In genomic region chr11:5968223-5968622, GRCm38 (mm10) we compare ENCODE assay signal across 28 mouse cellular contexts. TPM values are rescaled to one million over a fixed set of nuclear protein-coding genes. Genes with fewer than 3 reads are reported as not detected.
DNase-seq lines count a peak whose midpoint lies in the region; ATAC-seq lines count a peak whose summit lies in the region.
"Had no signal": no experiment of that assay in that cellular context is flagged by ENCODE, and none has a peak within 500 bp of the region (broad histone marks: within the 10 kb centered on the region; RNA-seq: fewer than 3 reads in every experiment).

No protein-coding gene starts in this region.

- no peaks in the 10 kb centered on the region for H3K27me3 ChIP-seq in kidney, embryonic 15.5 days
- H3K27me3 ChIP-seq in embryonic facial prominence, embryonic 11.5 days (ENCODE audit: control insufficient read depth, insufficient read depth, low read length) = no peaks in the 10 kb centered on the region
- H3K27me3 ChIP-seq: forebrain, embryonic 12.5 days; limb, embryonic 15.5 days; megakaryocyte, embryonic 14.5 days; midbrain, embryonic 13.5 days; Patski had no signal

- H3K36me3 ChIP-seq in kidney, embryonic 15.5 days = peaks cover 75% of the 10 kb centered on the region
- H3K36me3 ChIP-seq in embryonic facial prominence, embryonic 11.5 days (replicated peaks; ENCODE audit: control insufficient read depth, insufficient read depth, low read depth, low read length) = peaks cover 3% of the 10 kb centered on the region

- no peak for DNase-seq in frontal cortex, postnatal 36 days (ENCODE audit: low spot score in 2 of 2)
- DNase-seq in kidney, postnatal 10 days = no peak
- peak; percentile 23 for DNase-seq in R1 (ENCODE audit: low read depth, low spot score)
- DNase-seq in embryonic facial prominence, embryonic 11.5 days (ENCODE audit: low spot score) = peak; percentile 38
- no peak for DNase-seq in left cerebral cortex, postnatal 25 days (ENCODE audit: low spot score in 2 of 2)
- no peak for DNase-seq in adrenal gland, adult 8-10 months
- DNase-seq: adrenal gland, postnatal 14 days; cerebellum, adult 9-10 months; kidney, postnatal 14 days; left cerebral cortex, postnatal 4 days; lung, embryonic 14.5 days; lung, postnatal 36 days; thymus, adult 18-20 months; thymus, postnatal 4 days had no signal

- H3K9me3 ChIP-seq in kidney, embryonic 15.5 days (replicated peaks) = no peaks in the 10 kb centered on the region
- no peaks in the 10 kb centered on the region for H3K9me3 ChIP-seq in embryonic facial prominence, embryonic 11.5 days (replicated peaks; ENCODE audit: control insufficient read depth, low read length)
- H3K9me3 ChIP-seq: forebrain, embryonic 12.5 days; G1E; heart, embryonic 10.5 days; limb, embryonic 15.5 days; megakaryocyte, embryonic 14.5 days; midbrain, embryonic 13.5 days had no signal

- H3K27ac ChIP-seq in kidney, embryonic 15.5 days = peak overlapping the region; percentile 66
- peak overlapping the region; percentile 8; the same call in 1 of the 2 replicates for H3K27ac ChIP-seq in embryonic facial prominence, embryonic 11.5 days (replicated peaks; ENCODE audit: low read depth, low read length)
- H3K27ac ChIP-seq: forebrain, embryonic 12.5 days; heart, embryonic 10.5 days; limb, embryonic 15.5 days; liver, embryonic 14.5 days; midbrain, embryonic 13.5 days had no signal

- intact Hi-C loops in left cerebral cortex, postnatal 25 days (cut with DNase I) = loop anchor here (10.0 kb wide), 1 partner anchor 297 kb away; the partner anchor contains the start of gene Ddx56

- H3K4me1 ChIP-seq in kidney, embryonic 15.5 days = peaks cover 30% of the 10 kb centered on the region
- no peaks in the 10 kb centered on the region; the same call in none of the 2 replicates for H3K4me1 ChIP-seq in embryonic facial prominence, embryonic 11.5 days (ENCODE audit: control insufficient read depth, insufficient read depth, low read length)
- H3K4me1 ChIP-seq: midbrain, embryonic 13.5 days had no signal

- no peak overlapping the region for H3K9ac ChIP-seq in kidney, embryonic 15.5 days
- H3K9ac ChIP-seq in embryonic facial prominence, embryonic 11.5 days (replicated peaks; ENCODE audit: low read length) = no peak overlapping the region
- H3K9ac ChIP-seq: forebrain, embryonic 12.5 days; limb, embryonic 15.5 days; liver, embryonic 14.5 days; lung, embryonic 14.5 days; midbrain, embryonic 13.5 days had no signal

- 25% methylated on average over 6 of the region's 6 CpGs for WGBS in kidney, embryonic 15.5 days
- 44% methylated on average over 6 of the region's 6 CpGs for WGBS in embryonic facial prominence, embryonic 11.5 days

- no peak overlapping the region for H3K4me3 ChIP-seq in kidney, embryonic 15.5 days (replicated peaks)
- H3K4me3 ChIP-seq in embryonic facial prominence, embryonic 11.5 days (ENCODE audit: low read depth, low read length) = no peak overlapping the region
- H3K4me3 ChIP-seq: forebrain, embryonic 12.5 days; heart, embryonic 10.5 days; limb, embryonic 15.5 days; megakaryocyte, embryonic 14.5 days; midbrain, embryonic 13.5 days had no signal

- no peak overlapping the region for H3K4me2 ChIP-seq in kidney, embryonic 15.5 days
- H3K4me2 ChIP-seq in embryonic facial prominence, embryonic 11.5 days (ENCODE audit: low read depth, low read length) = no peak overlapping the region
- H3K4me2 ChIP-seq: forebrain, embryonic 12.5 days; limb, embryonic 15.5 days; lung, embryonic 14.5 days; midbrain, embryonic 13.5 days had no signal

- peak; percentile 10 for ATAC-seq in frontal cortex, adult (ENCODE audit: low TSS enrichment)
- peak; percentile 57 for ATAC-seq in kidney, embryonic 15.5 days (replicated peaks; ENCODE audit: low FRiP score)
- ATAC-seq in embryonic facial prominence, embryonic 11.5 days (replicated peaks; ENCODE audit: insufficient number of reproducible peaks, low FRiP score, low TSS enrichment, low read depth) = 0 out of 2 replicates have a peak, but pooled peaks have one; percentile 21
- ATAC-seq: activated CD4-positive, CD25-positive, alpha-beta regulatory T cell, adult 4 months; midbrain, embryonic 13.5 days; Patski had no signal

RNA-seq across cellular contexts. Expression of gene Ykt6, which starts 12.7 kb away (rescaled TPM):
- polyA plus RNA-seq in kidney, embryonic 15.5 days (2015; fragmentation: Nextera tagmentation; extraction: Ambion mirVana) = 52.9 and 57.3 TPM in 2 replicates
- polyA plus RNA-seq in embryonic facial prominence, embryonic 11.5 days (2014; fragmentation: Nextera tagmentation; extraction: Ambion mirVana) = 30.1 and 31.4 TPM in 2 replicates
- 10 to 100 TPM; 82.9 to 87.6 TPM for total RNA-seq in left cerebral cortex, postnatal 25 days (2021)
- total RNA-seq in adrenal gland, adult 8-10 months (2022) = 10 to 100 TPM; 73.5 to 98.2 (median 85.7) TPM

RNA-seq across cellular contexts. Expression of gene Gck, which starts 18.3 kb away (rescaled TPM):
- 1.3 and 2.0 TPM in 2 replicates for polyA plus RNA-seq in kidney, embryonic 15.5 days (2015; fragmentation: Nextera tagmentation; extraction: Ambion mirVana)
- 2.2 and 2.6 TPM in 2 replicates for polyA plus RNA-seq in embryonic facial prominence, embryonic 11.5 days (2014; fragmentation: Nextera tagmentation; extraction: Ambion mirVana)
- total RNA-seq in left cerebral cortex, postnatal 25 days (2021) = 1 to 10 TPM in 1 of 2 experiments, under 1 TPM in 1; 0.83 to 1.2 TPM
- 1 to 10 TPM; 2.8 to 5.4 (median 4.0) TPM for total RNA-seq in adrenal gland, adult 8-10 months (2022)
- total RNA-seq: granulocyte monocyte progenitor cell, adult 5-6 weeks; hematopoietic stem cell, adult 5-6 weeks; monocyte, adult 5-6 weeks had no signal
- polyA plus RNA-seq: activated CD4-positive, CD25-positive, alpha-beta regulatory T cell, adult 4 months; G1E had no signal

Comparison
In these comparisons a context has a peak if more than half of its experiments do, and no peak if none do; other contexts are left out.
1. DNase-seq: peak in R1 (single experiment) and embryonic facial prominence, embryonic 11.5 days (single experiment); none in frontal cortex, postnatal 36 days (0 of 2), kidney, postnatal 10 days (single experiment), left cerebral cortex, postnatal 25 days (0 of 2) and adrenal gland, adult 8-10 months (single experiment).
2. Peak in every context shown above with its lines, with median percentiles within 50 percentile points of each other: ATAC-seq.